Mouse (Mus musculus): ENCODE results near the gene Plppr3. TPM values are rescaled to one million over a fixed set of nuclear protein-coding genes. Genes with fewer than 3 reads are reported as not detected.
"Not testable (repeated sequence)": the region's sequence is repeated elsewhere in the genome, so short reads cannot be mapped to it uniquely, and the experiment has no call there.

Gene Plppr3
- polyA plus RNA-seq, 1 experiment from 2014 or later, result 16.4 TPM

- no peak for ATAC-seq (ENCODE audit: extremely low read depth, insufficient number of reproducible peaks, low FRiP score, low TSS enrichment)
- Histone ChIP-seq H3K4me2 (no peak overlapping the region), H3K36me3 (peaks cover 81% of the 10 kb centered on the region), H3K9ac (no peak overlapping the region), H3K4me1 (peaks cover 7% of the 10 kb centered on the region; the same call in 1 of the 2 replicates), H3K27ac (replicated peaks) (no peak overlapping the region), H3K4me3 (no peak overlapping the region), H3K27me3 (replicated peaks) (no peaks in the 10 kb centered on the region), H3K9me3 (no peaks in the 10 kb centered on the region)
- WGBS, result 48% methylated on average over 20 of the region's 20 CpGs
Measured at GRCm38 (mm10) chr10:79897316-79898245, 23.1 kb upstream of the Plppr3 start.

- H3K9ac ChIP-seq, result no peak overlapping the region
- H3K9me3 ChIP-seq, result no peaks in the 10 kb centered on the region
- H3K27ac ChIP-seq (replicated peaks), result no peak overlapping the region
- no peak for ATAC-seq (ENCODE audit: extremely low read depth, insufficient number of reproducible peaks, low FRiP score, low TSS enrichment)
- H3K4me3 ChIP-seq, result no peak overlapping the region
- 83% methylated on average over 13 of the region's 13 CpGs for WGBS
- H3K4me1 ChIP-seq, result peaks cover 7% of the 10 kb centered on the region; the same call in 1 of the 2 replicates
- no peak overlapping the region for H3K4me2 ChIP-seq
- peaks cover 74% of the 10 kb centered on the region for H3K36me3 ChIP-seq
- H3K27me3 ChIP-seq (replicated peaks), result no peaks in the 10 kb centered on the region; the same call in 1 of the 2 replicates
Measured at GRCm38 (mm10) chr10:79896814-79897213, 22.4 kb upstream of the Plppr3 start.

- Histone ChIP-seq H3K4me1 (peaks cover 7% of the 10 kb centered on the region; the same call in 1 of the 2 replicates), H3K36me3 (peaks cover 69% of the 10 kb centered on the region), H3K9ac (no peak overlapping the region), H3K4me2 (no peak overlapping the region), H3K9me3 (no peaks in the 10 kb centered on the region), H3K27me3 (replicated peaks) (peaks cover 3% of the 10 kb centered on the region; the same call in 1 of the 2 replicates), H3K27ac (replicated peaks) (no peak overlapping the region), H3K4me3 (no peak overlapping the region)
- WGBS, result 88% methylated on average over 16 of the region's 16 CpGs
- no peak for ATAC-seq (ENCODE audit: extremely low read depth, insufficient number of reproducible peaks, low FRiP score, low TSS enrichment)
Measured at GRCm38 (mm10) chr10:79896306-79896705, 21.9 kb upstream of the Plppr3 start.

- H3K9me3 ChIP-seq; ATAC-seq (ENCODE audit: extremely low read depth, insufficient number of reproducible peaks, low FRiP score, low TSS enrichment); H3K27ac ChIP-seq (replicated peaks); H3K4me1 ChIP-seq; H3K4me3 ChIP-seq; H3K4me2 ChIP-seq: not testable (repeated sequence)
- WGBS, result 41% methylated on average over 22 of the region's 22 CpGs
- Histone ChIP-seq H3K27me3 (replicated peaks) (peaks cover 12% of the 10 kb centered on the region), H3K36me3 (peaks cover 34% of the 10 kb centered on the region), H3K9ac (0 out of 2 replicates have a peak overlapping the region, but pooled peaks have one; percentile 5)
Measured at GRCm38 (mm10) chr10:79892451-79893118, 18.2 kb upstream of the Plppr3 start.

GRCm38 (mm10) chr10:79890670-79891069, 16.2 kb upstream of the Plppr3 start, which contains the start of gene Cfd:
Gene Cfd (plus strand): TSS chr10:79890853.
- Histone ChIP-seq H3K4me2 (no peak within 1 kb of the TSS), H3K9me3 (no peaks in the 10 kb centered on the region), H3K9ac (no peak within 1 kb of the TSS), H3K4me3 (no peak within 1 kb of the TSS), H3K4me1 (peaks cover 7% of the 10 kb centered on the region; the same call in 1 of the 2 replicates), H3K27me3 (replicated peaks) (peaks cover 19% of the 10 kb centered on the region), H3K27ac (replicated peaks) (no peak within 1 kb of the TSS), H3K36me3 (peaks cover 15% of the 10 kb centered on the region)
- no peak for ATAC-seq (ENCODE audit: extremely low read depth, insufficient number of reproducible peaks, low FRiP score, low TSS enrichment)
- 39% methylated on average over 5 of the region's 5 CpGs for WGBS

GRCm38 (mm10) chr10:79889386-79889785, 15.0 kb upstream of the Plppr3 start:
- Histone ChIP-seq H3K4me2 (no peak overlapping the region), H3K27ac (replicated peaks) (no peak overlapping the region), H3K36me3 (peaks cover 4% of the 10 kb centered on the region; the same call in 1 of the 2 replicates), H3K4me1 (peaks cover 10% of the 10 kb centered on the region), H3K9ac (no peak overlapping the region), H3K4me3 (no peak overlapping the region), H3K9me3 (no peaks in the 10 kb centered on the region), H3K27me3 (replicated peaks) (peaks cover 19% of the 10 kb centered on the region)
- WGBS, result 78% methylated on average over 2 of the region's 2 CpGs
- no peak for ATAC-seq (ENCODE audit: extremely low read depth, insufficient number of reproducible peaks, low FRiP score, low TSS enrichment)

- Histone ChIP-seq H3K27ac (replicated peaks) (no peak overlapping the region), H3K4me3 (no peak overlapping the region), H3K27me3 (replicated peaks) (peaks cover 38% of the 10 kb centered on the region), H3K4me1 (peaks cover 20% of the 10 kb centered on the region), H3K9me3 (no peaks in the 10 kb centered on the region), H3K9ac (no peak overlapping the region), H3K36me3 (no peaks in the 10 kb centered on the region), H3K4me2 (no peak overlapping the region)
- ATAC-seq (ENCODE audit: extremely low read depth, insufficient number of reproducible peaks, low FRiP score, low TSS enrichment), result no peak
- 62% methylated on average over 8 of the region's 8 CpGs for WGBS
Measured at GRCm38 (mm10) chr10:79886611-79887010, 12.2 kb upstream of the Plppr3 start.

- H3K4me1 ChIP-seq, result peaks cover 23% of the 10 kb centered on the region
- H3K27ac ChIP-seq (replicated peaks), result no peak within 1 kb of the TSS
- no peaks in the 10 kb centered on the region for H3K9me3 ChIP-seq
- WGBS, result 75% methylated on average over 6 of the region's 6 CpGs
- H3K9ac ChIP-seq, result no peak within 1 kb of the TSS
- H3K4me2 ChIP-seq, result no peak within 1 kb of the TSS
- no peak within 1 kb of the TSS for H3K4me3 ChIP-seq
- peaks cover 37% of the 10 kb centered on the region for H3K27me3 ChIP-seq (replicated peaks)
- H3K36me3 ChIP-seq, result no peaks in the 10 kb centered on the region
- ATAC-seq (ENCODE audit: extremely low read depth, insufficient number of reproducible peaks, low FRiP score, low TSS enrichment), result no peak
Measured at GRCm38 (mm10) chr10:79886054-79886453, 11.6 kb upstream of the Plppr3 start, which contains the start of gene Elane. Gene Elane (plus strand): TSS chr10:79886247.

- not testable (repeated sequence) for H3K27ac ChIP-seq (replicated peaks); H3K9me3 ChIP-seq; H3K9ac ChIP-seq; H3K4me2 ChIP-seq; H3K4me3 ChIP-seq; ATAC-seq (ENCODE audit: extremely low read depth, insufficient number of reproducible peaks, low FRiP score, low TSS enrichment); H3K36me3 ChIP-seq
- peaks cover 46% of the 10 kb centered on the region for H3K27me3 ChIP-seq (replicated peaks)
- 68% methylated on average over 3 of the region's 3 CpGs for WGBS
- peaks cover 32% of the 10 kb centered on the region for H3K4me1 ChIP-seq
Measured at GRCm38 (mm10) chr10:79884938-79885337, 10.5 kb upstream of the Plppr3 start.

GRCm38 (mm10) chr10:79884446-79884845, 10.0 kb upstream of the Plppr3 start:
- no peak overlapping the region for H3K27ac ChIP-seq (replicated peaks)
- 52% methylated on average over 4 of the region's 4 CpGs for WGBS

More at GRCm38 (mm10) chr10:79884446-79884845, 10.0 kb upstream of the Plppr3 start:
- H3K36me3 ChIP-seq, result no peaks in the 10 kb centered on the region
- no peaks in the 10 kb centered on the region for H3K9me3 ChIP-seq
- peaks cover 37% of the 10 kb centered on the region for H3K4me1 ChIP-seq
- no peak overlapping the region for H3K4me2 ChIP-seq
- no peak overlapping the region for H3K4me3 ChIP-seq
- H3K27me3 ChIP-seq (replicated peaks), result peaks cover 47% of the 10 kb centered on the region
- H3K9ac ChIP-seq, result no peak overlapping the region
- no peak for ATAC-seq (ENCODE audit: extremely low read depth, insufficient number of reproducible peaks, low FRiP score, low TSS enrichment)
